Mouse (Mus musculus) CD8-positive naive resting alpha-beta T cell, adult 2 months (primary cell): Measurements from ENCODE around the gene Cox6b1.

Experiments used
- DNase-seq, 2 experiments: peaks; one replicate each; pipeline ENCODE4 v3.0.0; 2022; ENCODE audit warnings: low read depth in 2 of 2, low spot score in 2 of 2

Gene Cox6b1

GRCm38 (mm10) chr7:30588676-30589434 is 37.1 kb downstream of the Cox6b1 start, which contains the start of gene Kmt2b:
TSS of gene Kmt2b (minus strand) at chr7:30588726.
- peak; percentile 76 to 81 for DNase-seq

DNA sequence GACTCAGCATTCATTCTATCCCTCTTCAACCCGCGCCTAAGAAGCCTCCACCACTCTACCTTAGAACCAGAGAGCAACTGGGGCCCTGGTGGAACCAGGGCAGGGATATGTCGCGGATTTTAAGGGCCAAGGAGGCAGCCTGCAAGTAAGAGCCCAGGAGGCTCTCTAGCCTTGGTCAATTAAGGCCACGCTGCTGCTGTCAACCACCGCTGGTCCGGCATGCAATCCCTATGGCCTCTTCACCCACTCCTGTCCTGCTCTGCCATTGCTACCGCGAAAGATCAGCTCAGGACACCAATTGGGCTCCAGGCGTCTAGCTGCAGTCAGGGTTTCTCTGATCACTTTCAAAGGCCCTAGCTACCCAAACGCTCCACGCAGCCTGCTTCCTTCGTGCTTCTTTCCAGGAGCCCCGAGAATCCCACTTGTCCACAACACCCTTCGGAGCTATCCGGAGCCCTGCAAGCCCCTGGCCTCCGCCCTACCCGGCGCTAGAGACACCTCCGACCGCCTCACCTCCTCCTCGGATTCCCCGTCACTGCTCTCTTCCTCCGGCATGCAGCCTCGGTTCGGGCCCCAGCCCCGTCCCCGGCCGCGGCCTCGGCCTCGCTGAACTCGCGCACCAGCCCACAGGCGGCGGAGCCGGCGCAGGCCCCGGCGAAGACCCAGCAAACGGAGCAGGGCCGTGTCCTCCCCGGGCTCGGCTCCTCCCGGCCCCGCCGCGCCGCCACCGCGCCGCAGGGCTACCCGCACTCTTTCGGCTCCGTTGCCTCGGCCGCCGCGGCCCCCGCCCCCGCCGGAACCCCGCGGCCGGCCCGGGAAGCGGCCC is 37.9 kb downstream of the Cox6b1 start:
- DNase-seq: peak; percentile 40 to 45

DNA sequence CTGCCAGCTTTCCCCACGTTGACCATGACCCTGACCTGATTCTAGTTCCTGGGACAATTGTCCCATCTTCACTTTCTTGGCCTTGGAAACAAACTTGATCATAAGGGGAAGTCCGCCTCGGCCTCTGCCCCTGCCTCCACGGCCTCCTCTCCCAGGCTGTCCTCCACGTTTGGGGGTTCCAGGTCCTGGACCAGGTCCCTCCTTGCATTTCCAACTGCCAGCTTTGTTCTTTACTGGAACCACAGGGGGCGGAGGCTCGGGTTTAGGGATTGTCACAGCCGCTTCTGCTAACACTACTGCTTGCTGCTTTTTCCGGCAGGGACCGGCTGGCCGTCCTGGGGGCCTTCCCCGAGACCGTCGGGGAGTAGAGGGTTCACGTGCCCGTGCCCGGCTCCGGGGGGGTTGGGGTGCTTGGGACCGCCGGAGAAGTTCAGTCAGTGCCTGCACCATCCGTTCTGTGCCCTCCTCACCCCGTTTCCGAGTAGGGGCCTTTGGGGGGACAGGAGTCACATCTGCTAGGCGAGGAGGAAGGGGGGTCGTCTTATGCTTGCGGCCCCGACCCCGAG is 39.4 kb downstream of the Cox6b1 start:
- no peak for DNase-seq

GRCm38 (mm10) chr7:30585170-30585569 is 40.8 kb downstream of the Cox6b1 start:
- DNase-seq: no peak

DNA sequence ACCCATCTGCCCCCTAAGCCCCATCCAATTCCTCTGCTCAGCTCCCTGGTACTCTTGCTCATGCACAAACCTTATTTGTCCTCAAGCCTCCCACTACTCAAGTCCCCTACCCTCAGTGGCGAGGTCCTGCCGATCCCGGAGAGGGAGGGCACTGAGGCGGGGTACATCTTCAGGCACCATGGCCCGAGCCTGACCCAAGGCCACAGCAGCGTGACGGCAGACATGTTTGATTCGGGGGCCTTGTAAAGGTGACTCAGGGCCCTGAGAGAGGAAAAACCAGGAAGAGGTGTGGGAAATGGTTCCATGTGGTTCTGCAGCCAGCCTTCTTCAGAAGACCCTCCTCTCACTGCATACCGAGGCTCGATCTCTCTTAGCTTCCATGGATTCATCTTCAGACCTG is 41.6 kb downstream of the Cox6b1 start:
- no peak for DNase-seq

GRCm38 (mm10) chr7:30581547-30581946 is 44.4 kb downstream of the Cox6b1 start:
- no peak for DNase-seq

- DNase-seq: no peak
These were observed 46.0 kb downstream of the Cox6b1 start for GRCm38 (mm10) chr7:30579950-30580349.

DNA sequence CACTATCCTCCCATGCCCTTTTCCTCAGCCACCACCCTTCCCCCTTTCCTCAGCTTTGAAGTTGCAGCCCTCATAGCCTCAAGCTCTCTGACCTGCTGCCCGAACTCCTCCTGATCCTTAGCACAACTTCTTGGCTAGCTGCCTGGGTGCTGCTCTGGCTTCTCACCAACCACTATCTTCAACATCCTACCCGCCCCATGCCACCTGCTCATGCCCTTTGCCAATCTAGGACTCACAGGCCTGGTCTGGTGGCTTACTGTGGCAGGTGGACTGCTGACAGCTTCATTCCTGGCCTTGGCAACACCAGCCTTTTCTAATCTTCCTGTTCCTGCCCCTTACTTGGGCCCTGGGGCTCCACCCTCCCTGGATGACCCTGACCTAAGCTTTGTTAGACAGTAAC is 53.0 kb downstream of the Cox6b1 start:
- DNase-seq: no peak

DNA sequence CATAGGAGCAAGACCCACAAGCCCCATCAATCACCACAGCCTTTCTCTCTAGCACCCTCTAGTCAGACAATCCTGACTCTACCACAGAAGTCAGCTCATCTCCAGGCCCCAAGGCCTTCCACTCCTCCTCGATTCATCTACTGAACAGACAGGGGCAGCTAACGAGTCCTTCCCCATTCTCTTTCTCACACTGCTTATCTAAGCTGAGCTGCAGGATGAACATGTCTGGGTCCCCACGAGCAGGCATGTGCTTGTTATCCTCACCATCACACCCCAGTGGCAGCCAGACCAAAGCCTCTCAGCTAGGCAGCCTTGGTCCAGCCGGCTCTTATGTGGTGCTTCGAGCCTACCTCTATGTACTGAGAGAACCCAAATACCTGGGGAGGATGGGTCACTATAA is 53.6 kb downstream of the Cox6b1 start:
- DNase-seq: no peak

DNA sequence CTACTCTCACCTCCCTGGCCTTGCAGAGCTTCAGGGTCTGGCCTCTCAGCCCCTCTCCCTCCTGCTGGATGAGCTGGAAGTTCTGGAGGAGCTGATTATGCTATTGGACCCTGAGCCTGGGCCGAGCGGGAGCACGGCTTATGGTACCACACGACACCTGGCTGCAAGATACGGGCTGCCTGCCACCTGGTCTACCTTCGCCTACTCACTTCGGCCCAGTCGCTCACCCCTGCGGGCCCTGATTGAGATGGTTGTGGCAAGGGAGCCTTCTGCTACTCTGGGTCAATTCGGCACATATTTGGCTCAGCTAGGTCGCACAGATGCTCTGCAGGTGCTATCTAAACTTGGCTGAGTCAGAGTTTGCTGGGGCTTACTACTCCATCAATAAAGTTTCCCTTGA is 58.4 kb downstream of the Cox6b1 start:
- DNase-seq: no peak
